Mouse (Mus musculus): Measurements from ENCODE around the gene Tmed4. TPM values are rescaled to one million over a fixed set of nuclear protein-coding genes. Genes with fewer than 3 reads are reported as not detected.
"Not testable (repeated sequence)": the region's sequence is repeated elsewhere in the genome, so short reads cannot be mapped to it uniquely, and the experiment has no call there.

Tmed4 gene
- polyA plus RNA-seq, 1 experiment, result 111 TPM

DNA sequence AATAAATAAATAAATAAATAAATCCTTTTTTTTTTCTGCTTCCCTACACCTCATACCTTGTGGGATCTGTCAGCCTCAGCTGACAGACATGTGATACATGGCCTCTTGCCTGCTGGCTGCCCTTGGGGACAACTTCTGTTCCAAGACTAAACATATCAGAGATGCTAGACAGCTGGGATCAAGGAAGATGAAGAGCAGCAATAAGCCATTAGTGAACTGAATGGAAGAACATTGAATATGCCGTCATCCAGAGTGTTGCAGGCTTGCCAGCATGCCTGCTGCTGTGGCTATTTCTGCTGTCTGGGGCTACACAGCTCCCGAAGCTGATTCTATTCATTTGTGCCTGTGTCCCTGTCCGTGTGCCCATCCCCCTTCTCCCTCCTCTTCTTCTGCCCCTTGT, 8.3 kb upstream of the Tmed4 start:
- WGBS, result 66% methylated on average over 3 of the region's 3 CpGs
- TF ChIP-seq CTCF (IDR thresholded peaks at IDR 0.05; ENCODE audit: insufficient read depth, low read length), result no peak
- no peak for TF ChIP-seq POLR2A (IDR thresholded peaks at IDR 0.05; ENCODE audit: borderline replicate concordance, extremely low read depth, low read depth, low read length)
- no peaks in the 10 kb centered on the region for H3K4me1 ChIP-seq (ENCODE audit: control insufficient read depth, insufficient read depth, low read length)
- H3K4me3 ChIP-seq (replicated peaks; ENCODE audit: extremely low read depth, low read depth, low read length), result no peak overlapping the region
- DNase-seq, result no peak

DNA sequence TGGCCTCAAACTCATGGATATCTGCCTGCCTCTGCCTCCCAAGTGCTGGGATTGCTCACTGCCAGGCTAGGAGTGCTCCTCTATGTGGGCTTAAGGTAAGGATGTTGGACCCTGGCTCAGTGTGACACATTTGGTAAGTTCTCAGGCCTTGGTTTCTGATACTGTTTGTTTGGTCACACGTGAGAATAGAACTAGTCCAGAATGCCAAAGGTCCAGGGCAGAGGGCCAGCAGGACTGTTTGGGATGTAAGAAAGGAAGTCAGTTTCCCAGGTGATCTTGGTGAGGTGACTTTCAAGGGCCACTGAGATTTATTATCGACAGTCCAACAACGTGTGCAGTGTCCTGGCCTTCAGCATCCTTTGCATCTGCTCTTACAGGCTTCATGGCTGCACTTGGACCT, 1.8 kb upstream of the Tmed4 start:
- no peak for TF ChIP-seq POLR2A (IDR thresholded peaks at IDR 0.05; ENCODE audit: borderline replicate concordance, extremely low read depth, low read depth, low read length)
- TF ChIP-seq CTCF (IDR thresholded peaks at IDR 0.05; ENCODE audit: insufficient read depth, low read length), result no peak
- peaks cover 7% of the 10 kb centered on the region for H3K4me1 ChIP-seq (ENCODE audit: control insufficient read depth, insufficient read depth, low read length)
- no peak overlapping the region for H3K4me3 ChIP-seq (replicated peaks; ENCODE audit: extremely low read depth, low read depth, low read length)
- 69% methylated on average over 3 of the region's 3 CpGs for WGBS
- no peak for DNase-seq

DNA sequence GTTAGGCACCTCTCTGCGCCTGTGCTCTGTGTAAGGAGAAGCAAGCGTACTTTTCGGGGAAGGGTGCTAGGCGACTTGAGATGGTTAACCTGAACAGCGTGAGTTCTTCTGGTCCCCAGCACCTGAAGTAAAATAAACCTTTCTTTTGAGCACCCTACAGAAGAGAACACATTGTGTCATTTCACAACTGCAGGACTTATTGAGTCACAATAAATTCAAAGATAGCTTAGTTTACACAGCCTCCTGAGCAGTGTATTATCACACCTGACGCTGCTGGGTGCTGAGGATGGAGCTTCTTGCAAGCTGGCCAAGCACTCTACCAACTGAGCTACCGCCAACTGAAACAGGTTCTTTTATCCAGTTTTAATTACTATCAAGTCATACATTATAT, 419 bp upstream of the Tmed4 start:
- peak overlapping the region; percentile 19 for H3K4me3 ChIP-seq (replicated peaks; ENCODE audit: extremely low read depth, low read depth, low read length)
- WGBS, result 24% methylated on average over 7 of the region's 7 CpGs

DNA sequence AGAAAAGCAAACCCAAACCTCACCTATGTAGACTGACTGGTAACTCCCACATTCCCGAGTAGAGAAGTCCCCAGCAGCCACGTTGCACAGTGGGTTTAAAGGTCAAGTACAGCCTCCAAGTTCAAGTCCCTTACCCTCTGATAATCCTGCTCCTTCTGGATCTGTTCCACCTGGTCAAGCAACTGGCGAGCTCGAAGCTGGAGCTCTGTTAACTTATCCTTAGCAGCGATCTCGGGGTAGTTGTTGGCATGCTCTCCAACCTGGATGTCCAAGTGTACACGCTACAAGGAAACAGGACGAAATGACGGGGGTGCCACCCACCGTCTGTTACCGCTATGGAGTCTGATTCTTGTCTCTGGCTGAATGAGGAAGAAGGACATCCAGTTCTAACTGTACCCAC, 1.1 kb downstream of the Tmed4 start:
- Histone ChIP-seq H3K4me3 (replicated peaks; ENCODE audit: extremely low read depth, low read depth, low read length) (peak overlapping the region; percentile 67), H3K4me1 (ENCODE audit: control insufficient read depth, insufficient read depth, low read length) (peaks cover 7% of the 10 kb centered on the region)
- DNase-seq, result no peak
- WGBS, result 18% methylated on average over 11 of the region's 11 CpGs
- TF ChIP-seq CTCF (IDR thresholded peaks at IDR 0.05; ENCODE audit: insufficient read depth, low read length), result no peak
- no peak for TF ChIP-seq POLR2A (IDR thresholded peaks at IDR 0.05; ENCODE audit: borderline replicate concordance, extremely low read depth, low read depth, low read length)

More for the DNA sequence above, 419 bp upstream of the Tmed4 start:
- no peak for DNase-seq
- TF ChIP-seq CTCF (IDR thresholded peaks at IDR 0.05; ENCODE audit: insufficient read depth, low read length) (no peak), POLR2A (IDR thresholded peaks at IDR 0.05; ENCODE audit: borderline replicate concordance, extremely low read depth, low read depth, low read length) (no peak)
- peaks cover 7% of the 10 kb centered on the region for H3K4me1 ChIP-seq (ENCODE audit: control insufficient read depth, insufficient read depth, low read length)

DNA sequence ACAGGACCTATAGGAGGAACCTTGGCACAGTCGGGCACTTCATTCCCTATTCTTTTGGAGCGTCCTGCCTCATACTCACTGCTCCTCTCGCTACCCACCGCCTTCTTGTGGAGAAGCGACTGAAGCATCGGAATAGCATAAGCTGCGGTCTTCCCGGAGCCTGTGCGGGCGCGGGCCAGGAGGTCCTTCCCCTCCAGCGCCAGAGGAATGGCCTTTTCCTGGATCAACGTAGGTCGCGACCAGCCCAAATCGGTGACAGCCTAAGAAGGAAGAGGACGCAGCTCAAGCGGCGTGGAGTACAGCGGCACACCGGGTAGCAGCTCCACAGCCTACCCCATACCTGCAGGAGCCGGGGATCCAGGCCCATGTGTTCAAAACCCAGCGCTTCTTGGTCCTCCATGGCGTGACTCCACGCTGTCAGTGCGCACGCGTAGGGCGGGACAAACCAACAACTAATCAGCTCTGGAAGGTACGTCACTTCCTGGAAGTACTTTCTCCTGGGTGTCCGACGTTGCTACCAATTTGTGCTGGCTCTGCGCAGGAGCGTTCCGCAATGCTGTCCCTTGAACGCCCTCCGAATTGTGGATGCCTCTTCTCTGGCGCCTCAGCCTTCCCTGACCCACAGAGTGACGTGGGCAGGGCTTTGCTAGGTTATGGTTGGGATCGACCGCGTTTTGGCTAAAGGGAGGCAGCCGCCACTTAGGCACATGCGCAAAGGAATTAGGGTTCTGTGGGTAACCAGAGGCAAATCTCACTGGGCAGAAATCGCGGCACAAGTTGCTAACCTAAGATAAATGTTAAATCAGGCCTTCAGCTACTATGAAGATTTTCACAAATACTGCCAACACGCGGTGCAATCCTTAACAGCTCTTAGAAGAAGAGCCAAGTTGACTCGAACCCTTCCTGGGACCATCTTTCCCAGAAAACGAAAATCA, 7.1 kb downstream of the Tmed4 start, which contains the start of gene Ddx56:
Ddx56 (minus strand) TSS at position 453 of the 935 bp plus-strand sequence.
- peak within 1 kb of the TSS; percentile 95 for H3K4me3 ChIP-seq (replicated peaks; ENCODE audit: extremely low read depth, low read depth, low read length)
- peak; percentile 90 for DNase-seq
- 2% methylated on average over 50 of the region's 50 CpGs for WGBS
- H3K4me1 ChIP-seq (ENCODE audit: control insufficient read depth, insufficient read depth, low read length), result peaks cover 6% of the 10 kb centered on the region
- TF ChIP-seq POLR2A (IDR thresholded peaks at IDR 0.05; ENCODE audit: borderline replicate concordance, extremely low read depth, low read depth, low read length), result peak; percentile 90; the same call in 1 of the 2 replicates
- TF ChIP-seq CTCF (IDR thresholded peaks at IDR 0.05; ENCODE audit: insufficient read depth, low read length), result no peak

DNA sequence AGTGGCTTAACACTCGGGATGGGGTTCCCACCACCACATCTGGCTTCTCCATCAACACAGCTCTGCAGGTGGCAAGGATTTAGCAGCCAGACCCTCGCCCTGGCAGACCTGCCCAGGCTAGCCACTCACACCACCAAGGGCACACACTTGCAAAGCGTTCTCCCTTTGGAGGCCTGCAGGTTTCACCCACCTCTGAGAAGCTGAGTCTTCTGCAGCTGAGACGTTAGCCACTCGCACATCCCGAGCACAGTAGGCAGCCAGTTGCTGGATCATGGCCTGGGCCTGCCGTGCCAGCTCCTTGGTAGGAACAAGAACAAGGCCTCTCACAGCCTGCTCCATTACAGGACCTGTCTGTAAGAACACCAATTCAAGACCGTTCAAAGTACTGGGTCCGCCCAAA, 8.0 kb downstream of the Tmed4 start:
- TF ChIP-seq CTCF (IDR thresholded peaks at IDR 0.05; ENCODE audit: insufficient read depth, low read length) (no peak), POLR2A (IDR thresholded peaks at IDR 0.05; ENCODE audit: borderline replicate concordance, extremely low read depth, low read depth, low read length) (no peak)
- no peak for DNase-seq
- H3K4me1 ChIP-seq (ENCODE audit: control insufficient read depth, insufficient read depth, low read length), result peaks cover 6% of the 10 kb centered on the region
- peak overlapping the region; percentile 95 for H3K4me3 ChIP-seq (replicated peaks; ENCODE audit: extremely low read depth, low read depth, low read length)
- WGBS, result 68% methylated on average over 9 of the region's 9 CpGs

DNA sequence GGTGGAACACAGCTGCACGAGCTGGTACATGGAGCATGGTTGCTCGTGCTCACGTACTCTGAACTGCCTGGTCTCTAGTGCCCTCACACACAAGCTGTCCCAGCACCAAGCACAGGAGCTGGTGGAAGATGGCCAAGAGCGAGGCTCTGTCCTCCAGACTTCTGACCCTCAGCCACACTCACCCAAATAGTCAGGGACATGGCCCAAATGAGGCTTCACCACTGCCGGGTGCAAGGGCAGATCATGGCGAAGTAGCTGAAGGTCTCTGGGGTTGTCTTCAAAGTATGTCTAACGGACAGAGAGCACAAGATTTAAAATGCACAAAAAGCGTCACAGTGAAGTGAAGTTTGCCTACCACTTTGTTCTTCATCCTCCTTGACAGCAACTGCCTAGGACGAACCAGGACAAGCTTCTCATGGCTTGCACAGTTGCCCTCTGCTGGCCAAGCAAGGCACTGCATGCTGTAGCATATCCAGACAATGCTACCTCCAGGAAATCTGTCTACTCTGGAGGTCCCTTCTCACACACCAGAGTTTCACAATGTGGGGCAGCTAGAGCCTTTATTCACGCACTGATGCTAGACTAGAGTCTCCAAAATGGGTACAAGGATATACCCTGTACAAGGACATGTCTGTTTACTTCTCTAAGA, 13.1 kb downstream of the Tmed4 start:
- no peak overlapping the region for H3K4me3 ChIP-seq (replicated peaks; ENCODE audit: extremely low read depth, low read depth, low read length)
- DNase-seq, result peak; percentile 62
- TF ChIP-seq CTCF (IDR thresholded peaks at IDR 0.05; ENCODE audit: insufficient read depth, low read length), result peak; percentile 99
- TF ChIP-seq POLR2A (IDR thresholded peaks at IDR 0.05; ENCODE audit: borderline replicate concordance, extremely low read depth, low read depth, low read length), result no peak
- WGBS, result 77% methylated on average over 10 of the region's 10 CpGs
- peaks cover 2% of the 10 kb centered on the region for H3K4me1 ChIP-seq (ENCODE audit: control insufficient read depth, insufficient read depth, low read length)

DNA sequence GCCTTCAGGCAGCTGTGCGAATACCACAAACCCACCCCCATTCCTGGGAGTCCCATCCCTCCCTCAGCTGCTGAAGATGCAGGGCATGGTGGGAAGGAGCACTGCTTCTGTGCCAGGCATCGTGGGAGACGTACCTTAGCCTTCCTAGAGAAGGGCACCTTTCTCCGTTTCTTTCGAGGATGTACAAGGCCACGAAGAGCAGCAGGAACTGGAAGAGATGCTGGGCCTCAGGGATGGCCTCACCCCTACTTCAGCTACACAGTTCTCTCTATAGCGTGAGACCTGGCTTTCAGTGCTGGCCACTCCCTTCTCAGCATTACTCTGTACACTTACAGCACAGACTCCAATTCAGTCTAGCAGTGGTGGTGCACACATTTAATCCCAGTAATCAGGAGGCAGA, 15.3 kb downstream of the Tmed4 start:
- no peak for DNase-seq

DNA sequence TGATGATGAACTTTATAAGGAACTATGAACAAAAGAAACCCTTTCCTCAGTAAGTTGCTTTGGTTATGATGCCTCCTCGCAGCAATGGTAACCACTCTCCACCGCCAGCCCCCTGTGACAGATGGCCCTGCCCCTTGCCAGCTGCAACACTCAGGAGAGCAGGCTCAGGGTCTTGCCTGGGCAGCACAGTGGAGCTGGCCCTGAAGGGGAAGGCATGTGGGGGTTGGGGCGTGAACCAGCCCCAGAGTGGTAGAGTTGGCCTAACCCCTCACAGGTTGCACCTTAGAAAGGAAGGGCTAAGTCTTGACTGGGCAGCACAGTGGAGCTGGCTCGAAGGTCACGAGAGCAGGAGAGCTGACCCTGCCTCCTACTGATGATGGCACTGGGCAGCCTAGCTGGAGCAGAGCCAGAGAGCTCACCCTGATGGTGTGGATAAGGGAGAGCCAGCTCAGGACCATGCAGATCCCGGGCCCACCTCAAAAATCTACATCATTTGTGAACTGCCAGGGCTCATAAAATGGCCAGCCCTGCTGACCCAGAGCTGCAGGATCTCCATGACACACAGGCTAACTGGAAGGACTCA, 18.1 kb downstream of the Tmed4 start:
- Histone ChIP-seq H3K4me3 (replicated peaks; ENCODE audit: extremely low read depth, low read depth, low read length) (no peak overlapping the region), H3K4me1 (ENCODE audit: control insufficient read depth, insufficient read depth, low read length) (no peaks in the 10 kb centered on the region)
- no peak for DNase-seq
- 67% methylated on average over 6 of the region's 6 CpGs for WGBS
- TF ChIP-seq CTCF (IDR thresholded peaks at IDR 0.05; ENCODE audit: insufficient read depth, low read length), result no peak
- TF ChIP-seq POLR2A (IDR thresholded peaks at IDR 0.05; ENCODE audit: borderline replicate concordance, extremely low read depth, low read depth, low read length), result 0 out of 2 replicates have a peak, but pooled peaks have one; percentile 19

More for the DNA sequence above, 15.3 kb downstream of the Tmed4 start:
- 92% methylated on average over 7 of the region's 7 CpGs for WGBS
- Histone ChIP-seq H3K4me1 (ENCODE audit: control insufficient read depth, insufficient read depth, low read length) (no peaks in the 10 kb centered on the region), H3K4me3 (replicated peaks; ENCODE audit: extremely low read depth, low read depth, low read length) (no peak overlapping the region)
- TF ChIP-seq CTCF (IDR thresholded peaks at IDR 0.05; ENCODE audit: insufficient read depth, low read length), result no peak
- TF ChIP-seq POLR2A (IDR thresholded peaks at IDR 0.05; ENCODE audit: borderline replicate concordance, extremely low read depth, low read depth, low read length), result no peak

DNA sequence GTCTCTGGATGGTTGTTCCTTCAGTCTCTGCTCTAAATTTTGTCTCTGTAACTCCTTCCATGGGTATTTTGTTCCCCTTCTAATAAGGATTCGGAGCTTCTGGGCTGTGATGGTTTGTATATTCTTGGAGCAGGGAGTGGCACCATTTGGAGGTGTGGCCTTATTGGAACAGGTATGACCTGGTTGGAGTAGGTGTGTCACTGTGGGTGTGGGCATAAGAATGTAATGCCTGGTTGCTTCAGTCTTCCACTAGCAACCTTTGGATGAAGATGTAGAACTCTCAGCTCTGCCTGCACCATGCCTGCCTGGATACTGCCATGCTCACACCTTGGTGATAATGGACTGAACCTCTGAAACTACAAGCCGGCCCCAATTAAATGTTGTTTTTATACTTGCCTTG, 20.1 kb downstream of the Tmed4 start:
- H3K4me3 ChIP-seq (replicated peaks; ENCODE audit: extremely low read depth, low read depth, low read length); DNase-seq; H3K4me1 ChIP-seq (ENCODE audit: control insufficient read depth, insufficient read depth, low read length): not testable (repeated sequence)
- WGBS, result 89% methylated on average over 2 of the region's 2 CpGs

All from lung, adult 2 months (tissue).